Mouse (Mus musculus) embryonic fibroblast, embryonic 13.5 days (primary cell): Measurements from ENCODE around the gene Klrb1b. TPM values are rescaled to one million over a fixed set of nuclear protein-coding genes. Genes with fewer than 3 reads are reported as not detected.

Source experiments
- H3K27ac ChIP-seq: 2 replicates; pipeline ENCODE4 v1.5.1; 2012; ENCODE audit warnings: low read length, control low read depth, inconsistent platforms; ENCODE audit not compliant: insufficient read depth
- H3K4me1 ChIP-seq: 2 replicates; pipeline ENCODE4 v1.6.1; 2011; ENCODE audit warnings: low read length; ENCODE audit not compliant: control insufficient read depth, insufficient read depth
- H3K4me3 ChIP-seq: 2 replicates; pipeline ENCODE4 v1.5.1; 2011; ENCODE audit warnings: mild to moderate bottlenecking, control low read depth, low read length; ENCODE audit not compliant: insufficient read depth
- CTCF ChIP-seq: IDR thresholded peaks from 2 replicates; pipeline ENCODE4 v1.5.1; 2011; ENCODE audit warnings: mild to moderate bottlenecking, control low read depth, low read length, moderate library complexity, borderline replicate concordance; ENCODE audit not compliant: insufficient read depth
- POLR2A ChIP-seq: IDR thresholded peaks from 2 replicates; pipeline ENCODE4 v1.6.1; 2011; ENCODE audit warnings: low read depth, mild to moderate bottlenecking, control low read depth, low read length, moderate library complexity
- polyA plus RNA-seq: library from polyadenylated mRNA; stranded (reverse); fragments of >200 nt; gene quantifications from 2 replicates; pipeline ENCODE4 v1.2.4, GENCODE M21; 2011; ENCODE audit warnings: low read depth; ENCODE audit not compliant: missing spikeins, insufficient read length

Gene Klrb1b
- polyA plus RNA-seq, result not detected in 2 replicates

GRCm38 (mm10) chr6:128826132-128826531, at the start of gene Klrb1b, which contains the start of gene Gm44511:
TSS of gene Klrb1b (minus strand) at chr6:128826331.
TSS of gene Gm44511 (minus strand) at chr6:128826315.
- TF ChIP-seq POLR2A (no peak), CTCF (no peak)
- H3K4me3 ChIP-seq, result no peak within 1 kb of the TSS
- H3K27ac ChIP-seq, result no peak within 1 kb of the TSS
- no peaks in the 10 kb centered on the region for H3K4me1 ChIP-seq

- Histone ChIP-seq H3K4me1 (no peaks in the 10 kb centered on the region), H3K4me3 (no peak overlapping the region), H3K27ac (no peak overlapping the region)
- no peak for TF ChIP-seq POLR2A
- TF ChIP-seq CTCF, result no peak
Observed at GRCm38 (mm10) chr6:128871910-128872610, 45.9 kb upstream of the Klrb1b start.

DNA sequence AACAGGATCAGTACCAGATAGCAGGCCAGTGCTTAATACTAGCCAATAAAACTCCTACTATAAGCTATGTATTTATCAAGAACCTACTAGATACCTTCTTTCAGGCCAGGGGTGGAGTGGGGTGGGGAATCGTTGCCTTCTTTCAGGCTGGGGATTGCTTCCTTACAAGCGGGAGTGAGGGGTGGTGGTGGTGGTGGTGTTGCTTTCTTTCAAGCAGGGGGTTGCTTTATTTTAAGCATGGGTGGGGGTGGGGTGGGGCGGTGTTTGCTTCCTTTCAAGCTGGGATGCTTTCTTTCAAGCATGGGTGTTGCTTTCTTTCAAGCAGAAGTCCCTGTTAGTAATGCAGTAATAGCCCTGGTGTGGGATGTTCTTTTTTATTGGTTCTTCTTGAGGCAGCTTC, 42.7 kb upstream of the Klrb1b start:
- Histone ChIP-seq H3K27ac (no peak overlapping the region), H3K4me1 (no peaks in the 10 kb centered on the region), H3K4me3 (no peak overlapping the region)
- TF ChIP-seq CTCF (no peak), POLR2A (no peak)

- no peaks in the 10 kb centered on the region for H3K4me1 ChIP-seq
- no peak overlapping the region for H3K4me3 ChIP-seq
- no peak for TF ChIP-seq CTCF
- TF ChIP-seq POLR2A, result no peak
- no peak overlapping the region for H3K27ac ChIP-seq
Observed at GRCm38 (mm10) chr6:128857976-128858375, 31.8 kb upstream of the Klrb1b start.

DNA sequence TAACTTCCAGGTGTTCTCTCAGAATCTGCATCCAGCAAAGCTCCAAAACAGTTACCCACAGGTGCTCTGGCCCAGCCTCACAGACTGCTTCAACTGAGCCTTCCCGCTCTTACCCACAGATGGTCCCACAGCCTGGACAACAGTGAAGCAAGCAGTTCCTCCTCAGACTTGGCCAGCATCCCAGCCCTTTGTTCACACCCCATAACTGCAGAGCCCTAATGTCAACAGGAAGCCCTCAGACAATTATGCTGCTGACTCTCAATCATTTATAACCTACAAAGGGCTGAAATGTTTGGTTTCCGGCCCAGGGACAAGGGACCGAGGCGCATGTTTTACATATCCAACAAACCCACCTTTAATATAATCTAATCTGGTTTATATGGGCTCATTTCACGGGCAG, 30.1 kb upstream of the Klrb1b start:
- TF ChIP-seq CTCF, result no peak
- no peak for TF ChIP-seq POLR2A
- no peak overlapping the region for H3K27ac ChIP-seq
- H3K4me3 ChIP-seq, result no peak overlapping the region
- H3K4me1 ChIP-seq, result no peaks in the 10 kb centered on the region

DNA sequence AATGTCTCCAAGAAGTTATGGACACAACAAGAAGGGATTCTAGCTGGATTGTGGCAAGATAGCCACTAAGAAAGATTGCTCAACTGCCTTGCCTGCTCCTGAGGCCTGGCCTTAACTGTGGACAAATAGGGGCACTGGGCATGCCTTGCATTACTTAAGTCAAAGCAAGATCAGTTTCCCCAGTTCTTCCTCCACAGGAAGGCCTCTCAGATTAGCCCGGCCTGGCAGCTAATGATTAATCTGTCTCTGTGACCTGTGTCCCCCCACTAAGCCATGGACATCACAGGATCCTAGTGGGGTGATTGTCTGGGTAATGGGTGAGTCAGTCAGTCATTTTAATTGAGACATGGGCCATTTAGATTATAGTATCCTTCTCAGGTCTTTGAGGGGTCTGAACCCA, 29.3 kb upstream of the Klrb1b start:
- Histone ChIP-seq H3K27ac (no peak overlapping the region), H3K4me3 (no peak overlapping the region), H3K4me1 (no peaks in the 10 kb centered on the region)
- no peak for TF ChIP-seq CTCF
- TF ChIP-seq POLR2A, result no peak

DNA sequence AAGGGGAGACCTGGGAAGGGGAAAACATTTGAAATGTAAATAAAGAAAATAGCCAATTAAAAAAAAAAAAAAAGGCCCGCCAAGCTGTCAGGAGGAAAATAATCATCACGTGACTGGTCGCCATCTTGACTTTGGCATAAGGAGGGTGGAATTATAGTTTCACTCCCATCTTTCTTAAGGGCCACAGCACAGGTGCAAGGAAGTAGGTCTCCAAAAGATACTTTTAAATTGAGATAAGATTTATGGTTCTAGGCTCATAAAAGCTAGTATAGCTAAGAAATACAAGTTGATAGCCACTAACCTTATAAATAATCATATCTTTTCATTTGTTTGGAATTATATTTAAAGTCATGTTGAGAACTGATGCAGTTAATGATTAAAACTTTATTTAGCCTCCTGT, 28.8 kb upstream of the Klrb1b start:
- H3K27ac ChIP-seq, result no peak overlapping the region
- no peak for TF ChIP-seq POLR2A
- TF ChIP-seq CTCF, result no peak
- no peak overlapping the region for H3K4me3 ChIP-seq
- H3K4me1 ChIP-seq, result no peaks in the 10 kb centered on the region

DNA sequence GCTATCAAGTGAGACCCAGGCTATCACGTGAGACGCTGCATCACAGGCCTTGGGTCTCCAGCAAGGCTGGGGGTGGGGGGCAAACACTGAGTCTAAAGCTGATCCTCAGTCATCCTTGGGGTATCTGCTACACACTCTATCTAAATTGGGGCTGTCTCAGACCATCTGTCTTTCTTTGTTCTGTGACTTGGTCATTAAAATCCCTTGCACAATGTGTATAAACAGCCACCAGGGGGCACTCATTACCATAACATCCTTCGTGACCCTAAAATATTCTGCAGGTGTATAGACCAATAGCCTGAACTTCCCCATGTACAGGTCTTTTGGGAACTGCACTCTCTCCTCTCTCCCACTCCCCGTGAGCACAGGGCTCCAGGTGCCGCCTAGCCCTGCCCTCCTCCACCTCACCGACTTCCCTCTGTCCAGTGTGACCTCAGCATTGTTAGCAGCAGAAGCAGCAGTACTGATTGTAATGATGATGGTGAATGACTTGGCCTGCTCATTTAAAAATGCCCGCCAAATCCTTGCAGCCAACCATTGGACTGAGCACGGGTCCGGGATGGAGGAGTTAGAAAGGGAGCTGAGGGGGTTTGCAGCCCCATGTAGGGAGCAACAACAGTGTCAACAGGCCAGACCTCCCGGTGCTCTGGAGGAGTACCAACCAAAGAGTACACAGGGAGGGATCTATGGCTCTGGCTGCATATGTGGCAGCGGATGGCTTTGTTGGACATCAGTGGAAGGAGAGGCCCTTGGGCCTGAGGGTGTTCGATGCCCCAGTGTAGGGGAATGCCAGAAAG, 28.1 kb upstream of the Klrb1b start:
- TF ChIP-seq POLR2A, result no peak
- no peak for TF ChIP-seq CTCF
- H3K4me3 ChIP-seq, result no peak overlapping the region
- no peak overlapping the region for H3K27ac ChIP-seq
- no peaks in the 10 kb centered on the region for H3K4me1 ChIP-seq

DNA sequence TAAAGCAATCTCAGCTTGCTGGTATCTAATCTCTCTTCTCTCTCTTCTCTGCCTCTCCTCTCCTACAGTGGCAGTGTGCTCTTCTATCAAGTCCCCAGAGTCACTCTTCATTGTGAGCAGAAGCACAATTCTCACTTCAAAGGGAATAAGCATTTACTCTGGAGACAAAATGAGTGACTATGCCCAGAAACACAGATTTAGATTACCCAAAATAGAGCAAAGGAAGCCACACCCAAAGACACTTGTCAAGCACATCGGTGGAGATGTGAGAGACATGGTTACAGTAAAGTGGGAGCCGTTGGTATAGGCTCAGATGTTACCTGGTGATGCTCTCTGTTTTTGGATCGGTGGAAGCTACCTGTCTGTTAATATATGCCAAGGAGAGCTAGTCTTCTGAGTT, 26.6 kb upstream of the Klrb1b start:
- no peaks in the 10 kb centered on the region for H3K4me1 ChIP-seq
- no peak for TF ChIP-seq POLR2A
- no peak for TF ChIP-seq CTCF
- no peak overlapping the region for H3K4me3 ChIP-seq
- H3K27ac ChIP-seq, result no peak overlapping the region

DNA sequence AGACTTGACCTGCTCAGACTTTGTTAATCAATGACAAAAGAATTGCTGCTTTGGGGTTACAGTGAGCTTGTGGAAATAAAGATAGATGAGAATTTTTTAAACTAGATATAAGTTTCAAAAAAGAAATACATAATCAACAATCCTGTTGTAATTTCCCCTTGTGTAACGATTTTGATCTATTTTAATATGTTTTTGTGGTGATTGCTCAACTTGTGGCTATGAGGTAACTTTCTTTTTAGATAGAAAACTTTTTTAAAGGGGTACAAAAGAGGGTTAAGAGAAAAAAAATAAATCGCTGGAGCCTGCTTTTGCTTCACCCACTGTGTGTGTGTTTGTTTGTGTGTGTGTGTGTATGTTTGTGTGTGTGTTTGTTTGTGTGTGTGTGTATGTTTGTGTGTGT, 25.0 kb upstream of the Klrb1b start:
- TF ChIP-seq CTCF (no peak), POLR2A (no peak)
- no peak overlapping the region for H3K27ac ChIP-seq
- H3K4me3 ChIP-seq, result no peak overlapping the region

More for the DNA sequence above, 25.0 kb upstream of the Klrb1b start:
- H3K4me1 ChIP-seq, result no peaks in the 10 kb centered on the region
